Mouse (Mus musculus) heart, postnatal 0 days (tissue): ENCODE results near the gene Fsd1l.

Experiments
- CTCF ChIP-seq: IDR thresholded peaks from 2 replicates; pipeline ENCODE4 v1.5.1; 2016; ENCODE audit warnings: antibody characterized with exemption, control low read depth, low read depth
- EP300 ChIP-seq: IDR thresholded peaks from 2 replicates; pipeline ENCODE4 v1.6.1; 2016; ENCODE audit warnings: antibody characterized with exemption, low read depth

GRCm38 (mm10) chr4:53589466-53589865, 41.8 kb upstream of the Fsd1l start:
- TF ChIP-seq CTCF, result no peak
- no peak for TF ChIP-seq EP300
